In the genomic region with DNA sequence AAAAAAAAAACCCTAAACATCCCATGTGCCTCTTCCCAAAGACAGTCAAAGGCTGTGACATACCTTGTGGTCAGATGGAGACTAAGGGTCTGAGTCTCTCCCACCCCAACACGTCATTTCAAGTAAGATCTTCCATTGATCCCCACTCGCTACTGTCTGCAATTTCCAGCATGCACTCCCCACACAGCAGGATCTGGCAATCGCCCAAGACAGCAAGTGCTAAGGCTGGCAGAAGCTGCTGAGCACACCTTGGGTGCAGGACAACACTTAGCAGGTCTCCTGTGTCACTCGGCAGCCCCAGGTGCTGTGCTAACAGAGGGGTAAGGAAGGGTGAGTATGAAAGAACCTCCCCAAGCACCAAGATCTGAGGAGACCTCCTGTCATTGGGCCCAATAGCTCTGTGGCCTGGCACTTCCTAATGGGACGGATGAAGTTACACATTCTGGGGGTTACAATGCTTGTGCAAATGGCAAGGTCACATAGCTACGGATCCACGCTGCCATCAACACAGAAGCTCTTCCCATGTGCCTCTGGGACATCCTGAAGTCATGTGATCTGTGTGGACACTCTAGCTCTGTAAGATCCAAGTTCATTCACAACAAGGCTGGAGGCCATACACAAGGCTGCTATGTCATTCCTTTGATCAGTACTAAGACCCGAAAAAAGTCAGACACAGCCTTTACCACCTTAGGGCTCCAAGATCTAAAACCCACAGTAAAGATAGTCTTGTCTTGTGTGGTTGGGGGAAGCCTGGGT, we compare ENCODE assay signal across 11 mouse cellular contexts. TPM values are rescaled to one million over a fixed set of nuclear protein-coding genes. Genes with fewer than 3 reads are reported as not detected.
DNase-seq lines count a peak whose midpoint lies in the region; ATAC-seq and TF ChIP-seq lines count a peak whose summit lies in the region.
"Had no signal": no experiment of that assay in that cellular context is flagged by ENCODE, and none has a peak within 500 bp of the region (broad histone marks: within the 10 kb centered on the region; RNA-seq: fewer than 3 reads in every experiment).

No protein-coding gene starts in this region.

- peak; percentile 44 for DNase-seq in hindbrain, postnatal 0 days (ENCODE audit: low spot score)
- DNase-seq in hindbrain, embryonic 14.5 days (ENCODE audit: low spot score), result no peak
- peak; percentile 79 for DNase-seq in brain, adult 2 months (ENCODE audit: low read depth, low spot score)
- DNase-seq in cerebellum, postnatal 25 days, result peak; percentile 81 to 89
- peak; percentile 53 to 65 for DNase-seq in kidney, postnatal 4 days
- no peak for DNase-seq in thymus, postnatal 10 days (ENCODE audit: low spot score in 2 of 2)
- DNase-seq in neural tube, embryonic 10.5 days (ENCODE audit: extremely low spot score, low spot score), result no peak

- H3K9me3 ChIP-seq in hindbrain, postnatal 0 days (ENCODE audit: low read length), result no peaks in the 10 kb centered on the region
- H3K9me3 ChIP-seq in hindbrain, embryonic 14.5 days (ENCODE audit: control insufficient read depth, low read length), result no peaks in the 10 kb centered on the region
- H3K9me3 ChIP-seq: G1E; hindbrain, embryonic 13.5 days; limb, embryonic 13.5 days had no signal

- no peak overlapping the region for H3K9ac ChIP-seq in hindbrain, postnatal 0 days (replicated peaks; ENCODE audit: low read length)
- H3K9ac ChIP-seq in hindbrain, embryonic 14.5 days, result no peak overlapping the region
- H3K9ac ChIP-seq: hindbrain, embryonic 13.5 days; limb, embryonic 13.5 days had no signal

- H3K27ac ChIP-seq in hindbrain, postnatal 0 days, result no peak overlapping the region
- H3K27ac ChIP-seq in hindbrain, embryonic 14.5 days, result no peak overlapping the region
- H3K27ac ChIP-seq: hindbrain, embryonic 13.5 days; limb, embryonic 13.5 days had no signal

- no peaks in the 10 kb centered on the region for H3K27me3 ChIP-seq in hindbrain, postnatal 0 days (ENCODE audit: insufficient read depth, low read length)
- H3K27me3 ChIP-seq in hindbrain, embryonic 14.5 days (ENCODE audit: control insufficient read depth, insufficient read depth, low read length), result no peaks in the 10 kb centered on the region
- H3K27me3 ChIP-seq: hindbrain, embryonic 13.5 days had no signal

- WGBS in hindbrain, postnatal 0 days, result 62% methylated on average over 8 of the region's 8 CpGs
- WGBS in hindbrain, embryonic 14.5 days, result 78% methylated on average over 8 of the region's 8 CpGs

- H3K4me1 ChIP-seq in hindbrain, postnatal 0 days (ENCODE audit: insufficient read depth, low read length), result peaks cover 20% of the 10 kb centered on the region; the same call in 1 of the 2 replicates
- H3K4me1 ChIP-seq in hindbrain, embryonic 14.5 days (replicated peaks; ENCODE audit: control insufficient read depth, insufficient read depth, low read length), result 0 out of 2 replicates have a peak, but pooled peaks cover 2% of the 10 kb centered on the region

- H3K36me3 ChIP-seq in hindbrain, postnatal 0 days (ENCODE audit: insufficient read depth, low read length), result no peaks in the 10 kb centered on the region
- no peaks in the 10 kb centered on the region for H3K36me3 ChIP-seq in hindbrain, embryonic 14.5 days (replicated peaks; ENCODE audit: control insufficient read depth, insufficient read depth)
- H3K36me3 ChIP-seq: G1E; hindbrain, embryonic 13.5 days; limb, embryonic 13.5 days had no signal

- H3K4me3 ChIP-seq in hindbrain, postnatal 0 days (ENCODE audit: low read length), result no peak overlapping the region
- no peak overlapping the region for H3K4me3 ChIP-seq in hindbrain, embryonic 14.5 days (replicated peaks; ENCODE audit: low read length)
- H3K4me3 ChIP-seq: hindbrain, embryonic 13.5 days; limb, embryonic 13.5 days had no signal

- TF ChIP-seq CTCF in hindbrain, postnatal 0 days (IDR thresholded peaks at IDR 0.05; ENCODE audit: low read depth), result no peak

- no peak overlapping the region for H3K4me2 ChIP-seq in hindbrain, postnatal 0 days (ENCODE audit: low read depth, low read length)
- H3K4me2 ChIP-seq in hindbrain, embryonic 14.5 days (replicated peaks), result no peak overlapping the region
- H3K4me2 ChIP-seq: hindbrain, embryonic 13.5 days; limb, embryonic 13.5 days had no signal

- ATAC-seq in hindbrain, postnatal 0 days, result no peak
- ATAC-seq in hindbrain, embryonic 14.5 days (ENCODE audit: low FRiP score), result no peak
- ATAC-seq in frontal cortex, adult (ENCODE audit: low TSS enrichment), result no peak

RNA-seq across cellular contexts. Expression of gene Ptprj, which starts 13.5 kb away (rescaled TPM):
- 37.8 and 39.1 TPM in 2 replicates for total RNA-seq in hindbrain, postnatal 0 days (2014; rRNA removed)
- polyA plus RNA-seq in hindbrain, postnatal 0 days (2015; fragmentation: Nextera tagmentation; extraction: Ambion mirVana), result 4.6 and 4.7 TPM in 2 replicates
- 7.9 and 10.3 TPM in 2 replicates for polyA plus RNA-seq in hindbrain, embryonic 14.5 days (2014; fragmentation: Nextera tagmentation; extraction: Ambion mirVana)

Comparison
In these comparisons a context has a peak if more than half of its experiments do, and no peak if none do; other contexts are left out.
1. DNase-seq: peak in hindbrain, postnatal 0 days (single experiment), brain, adult 2 months (single experiment), cerebellum, postnatal 25 days (2 of 2) and kidney, postnatal 4 days (2 of 2); none in hindbrain, embryonic 14.5 days (single experiment), thymus, postnatal 10 days (0 of 2) and neural tube, embryonic 10.5 days (single experiment).